Mouse (Mus musculus) heart, adult 9 months (tissue): ENCODE results near the gene Oprl1.

Experiments used
- DNase-seq, 2 experiments: peaks; one replicate each; pipeline ENCODE4 v3.0.0; 2022; ENCODE audit warnings: low spot score in 2 of 2

The Oprl1 gene

DNA sequence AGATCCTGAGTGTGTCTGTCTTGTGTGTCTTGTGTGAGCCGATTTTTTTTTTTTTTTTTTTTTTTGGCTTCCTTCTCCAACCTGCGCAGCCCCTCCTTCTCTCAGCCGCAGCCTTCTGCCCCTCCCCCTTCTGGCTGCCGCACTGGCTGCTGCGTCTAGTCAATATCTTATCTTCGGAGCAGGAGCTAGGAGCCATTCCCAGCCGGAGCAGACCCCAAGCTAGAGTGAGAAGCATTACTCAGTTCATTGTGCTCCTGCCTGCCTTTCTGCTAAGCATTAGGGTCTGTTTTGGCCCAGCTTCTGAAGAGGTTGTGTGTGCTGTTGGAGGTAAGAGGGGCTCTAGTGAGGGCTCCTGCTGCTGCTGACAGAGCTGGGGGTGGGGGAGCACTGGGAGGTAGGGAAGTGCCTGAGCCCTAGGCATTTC is at the start of gene Oprl1:
Gene Oprl1, plus strand, starts transcription at position 114 of the 424 bp plus-strand sequence.
- no peak for DNase-seq

DNA sequence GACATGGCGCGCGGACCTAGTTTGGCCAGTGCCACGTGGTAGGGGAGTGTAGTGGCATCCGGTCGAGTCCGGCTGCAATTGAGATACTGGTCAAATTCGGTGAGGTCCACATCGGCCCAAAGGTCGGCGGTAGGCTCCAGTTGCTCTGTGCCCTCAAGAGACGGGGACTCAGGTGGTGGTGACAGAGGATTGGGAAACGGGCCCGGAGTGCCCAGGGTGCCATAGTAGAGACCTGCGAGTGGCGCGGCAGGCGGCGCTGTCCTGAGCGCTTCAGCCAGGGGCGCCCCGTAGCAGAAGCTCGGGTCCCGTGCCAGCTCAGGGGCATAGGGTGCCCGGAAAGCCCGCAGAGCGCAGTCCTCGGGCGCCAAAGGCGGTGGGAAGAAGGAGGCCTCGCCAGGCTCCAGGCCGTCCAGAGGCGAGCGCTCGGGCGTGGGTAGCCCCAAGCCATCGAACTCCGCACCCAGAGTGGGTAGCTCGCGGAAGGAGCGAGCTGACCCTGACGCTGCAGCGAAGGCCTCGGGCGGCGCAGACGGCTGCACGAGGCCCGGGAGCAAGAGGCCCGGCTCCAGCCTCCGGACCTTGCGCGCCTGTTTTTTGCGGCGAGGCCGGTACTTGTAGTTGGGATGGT is 44.4 kb upstream of the Oprl1 start:
- DNase-seq = no peak

DNA sequence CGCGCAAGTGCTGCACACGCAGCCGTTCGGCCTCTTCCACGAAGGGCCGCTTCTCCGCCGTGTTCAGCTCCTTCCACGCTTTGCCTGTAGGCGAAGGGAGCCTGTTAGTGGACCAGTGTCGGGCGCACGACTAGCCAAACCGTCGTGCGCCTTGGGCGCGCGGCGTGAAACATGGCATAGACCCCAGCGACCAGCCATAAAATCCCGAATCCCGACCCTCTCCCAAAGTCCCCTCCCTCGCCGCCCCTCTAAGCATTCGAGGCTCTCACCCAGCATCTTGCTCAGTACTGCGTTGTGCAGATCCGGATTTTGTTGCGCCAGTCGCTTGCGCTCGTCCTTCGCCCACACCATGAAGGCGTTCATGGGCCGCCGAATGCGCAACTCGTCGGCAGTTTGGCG is 43.9 kb upstream of the Oprl1 start:
- DNase-seq = no peak

DNA sequence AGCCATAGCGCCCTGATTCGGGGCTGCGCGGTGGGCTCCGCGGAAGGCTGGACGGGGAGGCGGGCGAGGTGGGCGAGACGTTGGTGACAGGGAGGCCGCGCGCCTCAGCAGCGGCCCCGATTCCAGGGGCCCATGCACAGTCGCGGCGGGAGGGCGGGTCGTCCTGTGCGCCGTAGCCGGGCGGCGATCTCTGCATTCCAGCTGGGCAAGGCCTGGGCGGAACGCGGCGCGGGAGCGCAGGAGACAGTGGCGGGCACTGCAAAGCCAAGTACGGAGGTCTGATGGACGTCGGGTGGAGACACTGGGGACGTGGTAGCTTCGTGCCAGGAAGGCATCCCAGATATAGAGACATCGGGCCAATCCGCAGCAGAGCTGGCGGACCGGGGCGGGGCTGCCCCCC is 43.5 kb upstream of the Oprl1 start, which contains the start of gene Sox18:
Gene Sox18, minus strand, starts transcription at position 315 of the 400 bp plus-strand sequence.
- peak; percentile 72 to 85 for DNase-seq

DNA sequence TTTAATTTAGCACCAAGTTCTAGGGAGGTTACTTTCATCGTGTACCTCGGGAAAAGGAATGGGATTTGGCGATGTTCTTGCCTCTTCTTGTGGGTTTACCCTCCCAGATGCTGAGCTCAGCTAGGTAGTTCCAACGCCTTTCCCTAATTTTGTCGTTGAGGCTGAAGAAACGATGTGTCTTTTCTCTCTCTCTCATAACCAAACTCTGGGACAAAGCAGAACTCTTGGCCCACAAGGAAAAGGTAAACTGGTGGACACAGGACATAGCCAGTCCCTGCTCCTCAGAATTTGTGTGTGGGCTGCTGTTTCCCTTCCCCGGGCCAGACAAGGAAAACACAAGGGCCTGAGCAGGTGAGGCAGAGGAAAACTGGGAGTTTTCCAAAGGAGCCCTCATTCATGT is 42.8 kb upstream of the Oprl1 start:
- DNase-seq = no peak

DNA sequence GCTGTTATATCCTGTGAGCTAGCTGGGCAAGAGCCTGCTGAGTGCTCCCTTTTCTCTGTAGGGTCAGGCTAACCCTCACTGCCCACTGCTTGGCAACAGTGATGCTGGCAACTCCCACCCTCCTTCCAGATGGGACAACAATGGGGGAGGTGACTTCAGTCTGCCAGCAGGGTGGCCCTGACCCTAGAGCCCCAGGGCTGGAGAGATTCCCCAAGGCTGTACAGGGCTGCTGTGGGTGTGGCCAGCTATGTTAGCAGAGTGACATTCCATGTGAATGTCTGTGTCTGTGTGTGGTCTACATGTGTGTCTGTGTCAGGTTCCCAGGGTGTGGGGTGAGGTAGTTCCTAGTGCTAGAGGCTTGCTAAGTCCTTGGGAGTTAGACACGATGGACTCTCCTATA is 41.3 kb upstream of the Oprl1 start:
- peak in 1 of 2 experiments; percentile 49 for DNase-seq

DNA sequence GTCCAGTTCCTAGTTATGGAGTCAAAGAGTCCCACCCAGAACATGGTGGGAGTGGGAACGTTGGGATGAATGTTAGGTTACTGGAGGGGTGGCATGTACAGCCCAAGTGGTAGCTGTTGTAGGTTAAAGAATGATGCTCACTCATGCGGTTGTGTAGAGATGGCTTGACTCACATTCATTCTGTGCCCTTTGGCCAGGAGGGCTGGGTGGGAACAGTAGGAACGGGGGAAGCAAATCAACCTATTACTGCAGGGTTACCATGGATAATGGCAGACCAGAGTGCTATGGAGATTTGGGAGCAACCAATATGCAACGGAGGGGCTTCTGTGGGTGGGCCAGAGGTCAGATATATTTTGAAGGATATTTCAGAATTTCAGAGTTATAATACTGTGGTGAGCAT is 39.9 kb upstream of the Oprl1 start:
- DNase-seq = no peak

DNA sequence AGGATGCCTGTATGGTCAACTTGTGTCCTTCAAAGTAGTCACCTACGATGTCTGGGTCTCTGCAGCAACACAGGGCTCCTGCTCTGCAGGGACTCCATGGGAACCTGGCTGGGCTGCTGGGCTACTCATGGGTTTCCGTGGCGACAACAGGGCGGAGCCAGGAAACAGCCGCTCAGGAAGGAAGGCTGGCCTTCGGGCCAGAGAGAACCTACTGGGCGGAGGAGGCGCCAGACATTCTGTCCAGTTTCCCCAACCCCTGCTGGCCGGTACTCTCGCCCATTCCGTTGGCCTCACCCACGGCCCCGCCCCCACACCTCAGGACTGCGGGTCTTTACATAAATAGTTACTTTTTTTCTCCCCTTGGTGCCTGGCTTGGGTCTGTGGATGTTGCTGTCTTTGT is 39.4 kb upstream of the Oprl1 start:
- peak; percentile 88 to 93 for DNase-seq

DNA sequence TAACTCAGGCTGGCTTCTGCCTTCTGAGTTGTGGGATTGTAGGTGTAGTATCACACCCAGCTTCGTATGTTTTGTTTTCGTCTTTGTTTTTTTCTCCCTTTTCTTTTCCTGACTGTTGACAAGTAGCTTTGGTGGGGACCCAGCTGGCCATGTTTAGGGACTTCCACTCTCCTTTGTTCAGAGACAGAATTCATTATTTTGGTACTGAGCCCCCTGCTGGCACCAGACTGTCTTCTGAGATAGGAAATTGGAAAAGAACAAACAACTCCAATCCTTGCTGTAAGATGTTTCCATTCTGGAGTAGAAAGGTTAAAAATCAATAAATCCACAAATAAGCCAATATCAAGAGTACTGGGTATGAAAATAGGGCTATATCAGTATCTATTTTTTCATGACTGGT is 38.4 kb upstream of the Oprl1 start:
- DNase-seq = no peak

DNA sequence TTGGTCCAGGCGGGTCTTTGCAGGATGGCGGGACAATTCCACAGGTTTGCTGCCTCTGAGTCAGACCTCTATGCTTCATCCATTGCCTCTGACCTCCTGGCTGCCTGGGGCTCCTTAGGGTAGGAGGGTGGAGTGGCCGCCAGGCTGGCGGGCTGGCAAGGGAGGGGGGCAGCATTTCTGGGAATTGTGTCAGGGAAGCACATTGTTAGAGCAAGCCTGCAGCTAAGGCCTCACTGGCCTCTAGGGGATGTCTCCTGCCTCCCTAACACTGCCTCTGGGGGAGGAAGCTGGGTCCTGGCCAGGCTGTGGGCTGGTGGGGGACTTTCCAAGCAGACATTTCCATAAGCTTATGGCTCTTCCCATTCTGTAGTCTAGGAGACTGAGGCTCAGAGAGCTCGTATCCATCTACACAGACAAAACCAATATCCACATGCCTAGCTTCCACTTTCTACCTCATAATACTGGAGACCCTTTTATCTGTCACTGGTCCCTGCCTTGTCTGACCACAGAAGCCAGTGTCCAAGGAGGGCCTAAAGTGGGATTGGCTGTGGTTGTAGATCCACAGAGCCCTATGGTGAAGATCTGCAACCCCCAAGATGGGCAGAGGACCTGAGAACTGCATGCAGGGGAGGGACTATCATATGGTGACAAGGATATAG is 37.6 kb upstream of the Oprl1 start:
- DNase-seq = peak; percentile 73 to 84

DNA sequence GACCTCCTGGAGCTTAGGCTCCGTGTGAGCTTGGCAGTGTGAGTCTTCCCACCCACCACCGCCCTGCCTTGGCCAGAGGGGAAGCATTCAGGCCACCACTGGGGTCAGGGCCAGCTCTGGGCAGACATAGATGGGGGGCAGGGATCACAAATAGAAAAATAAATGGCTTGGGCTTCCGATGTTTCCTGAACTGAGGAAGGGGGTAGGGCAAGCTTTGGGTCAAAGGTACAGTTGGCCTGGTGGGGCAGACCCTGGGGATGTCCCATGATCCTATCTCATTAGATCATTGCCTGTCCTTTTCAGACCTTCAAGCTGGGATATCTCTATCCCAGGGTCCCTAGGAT is 37.1 kb upstream of the Oprl1 start:
- DNase-seq = peak in 1 of 2 experiments; percentile 56

DNA sequence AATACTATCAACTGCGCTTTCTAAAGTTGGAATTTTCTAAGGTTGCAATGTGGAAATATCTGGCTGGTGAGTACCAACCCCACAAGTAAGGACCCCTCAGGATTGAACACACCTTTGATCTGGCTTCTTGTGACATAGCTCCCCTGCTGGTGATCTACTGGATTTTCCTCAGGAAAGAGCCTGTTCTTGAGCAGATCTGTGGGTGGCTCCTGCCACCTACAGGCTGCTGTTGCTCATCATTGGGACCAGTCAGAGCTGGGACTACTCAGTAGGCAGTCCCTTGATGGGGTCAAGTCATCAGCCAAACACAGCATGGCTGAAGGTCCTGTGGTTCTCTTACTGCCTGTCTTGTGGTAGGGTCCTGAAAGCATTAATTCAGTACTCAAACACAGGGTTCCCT is 36.0 kb upstream of the Oprl1 start:
- peak; percentile 82 to 85 for DNase-seq

DNA sequence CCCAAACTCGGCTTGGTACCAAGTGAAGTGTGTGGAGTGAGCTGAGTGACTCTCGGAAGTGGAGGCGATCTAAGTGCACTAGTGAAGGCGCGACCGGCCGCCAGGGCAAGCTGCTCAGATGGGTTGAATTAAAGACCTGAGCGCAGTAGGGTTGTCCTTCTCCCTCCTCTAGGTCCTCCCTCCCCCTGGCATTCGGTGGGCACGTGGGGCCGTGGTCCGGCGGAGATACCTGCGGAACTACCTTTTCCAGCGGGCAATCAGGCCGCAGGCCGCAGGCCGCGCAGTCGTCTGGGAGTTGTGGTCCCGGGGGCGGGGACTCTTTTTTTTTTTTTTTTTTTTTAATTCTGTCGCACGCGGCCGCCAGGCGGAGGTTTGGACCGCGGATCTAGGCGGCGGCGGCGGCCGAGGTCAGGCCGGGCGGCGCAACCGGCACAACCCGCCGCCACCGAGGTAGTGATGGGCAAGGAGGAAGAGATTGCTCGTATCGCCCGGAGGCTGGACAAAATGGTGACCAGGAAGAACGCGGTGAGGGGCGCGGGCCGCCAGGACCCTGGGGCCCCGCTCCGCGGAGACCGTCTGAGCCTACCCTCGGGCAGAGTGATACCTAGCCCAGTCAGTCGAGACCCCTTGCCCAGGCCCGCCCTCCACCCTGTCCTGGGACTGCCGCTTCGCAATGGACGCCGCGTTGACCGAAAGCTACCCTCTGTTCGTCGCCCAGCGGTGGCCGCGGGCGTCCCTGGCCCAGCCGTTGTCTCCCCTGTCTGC is 34.7 kb upstream of the Oprl1 start, which contains the start of gene Tcea2:
Gene Tcea2, plus strand, starts transcription at position 360 of the 765 bp plus-strand sequence.
- peak; percentile 66 to 72 for DNase-seq

DNA sequence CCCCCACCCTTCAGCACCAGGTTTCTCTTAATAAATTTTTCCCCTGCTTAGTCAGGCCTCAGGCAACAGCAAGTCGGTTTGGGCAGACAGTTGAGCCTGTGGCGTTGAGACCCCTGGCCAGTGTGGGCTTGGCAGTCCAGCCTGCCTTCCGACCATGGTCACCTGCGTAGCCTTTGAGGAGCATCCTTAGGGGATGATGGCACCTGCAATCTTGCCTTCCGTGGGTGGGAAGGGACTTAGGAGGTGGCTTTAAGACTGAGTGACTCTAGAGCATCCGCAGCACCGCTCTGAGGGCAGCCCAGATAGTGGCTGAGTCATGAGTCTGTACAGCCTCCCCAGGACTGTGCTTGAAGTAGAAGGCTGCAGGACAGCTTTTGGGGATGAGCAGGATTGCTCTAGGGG is 34.1 kb upstream of the Oprl1 start:
- no peak for DNase-seq

DNA sequence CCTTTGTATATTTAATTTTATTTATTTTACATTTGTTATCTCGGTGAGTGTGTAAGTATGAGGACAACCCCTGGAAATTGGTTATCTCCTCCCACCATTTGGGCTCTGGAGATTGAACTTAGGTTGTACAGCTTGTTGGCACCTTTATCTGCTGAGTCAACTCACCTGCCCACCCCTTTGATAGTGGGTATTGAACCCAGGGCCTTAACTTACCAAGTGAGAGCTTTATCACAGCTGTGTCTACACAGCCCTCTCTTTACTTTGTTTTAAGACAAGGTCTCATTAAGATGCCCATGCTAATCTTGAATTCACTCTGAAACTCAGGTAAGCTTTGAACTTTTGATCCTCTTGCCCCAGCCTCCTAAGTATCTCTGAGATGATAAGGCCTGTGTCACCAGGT is 32.8 kb upstream of the Oprl1 start:
- DNase-seq = no peak

DNA sequence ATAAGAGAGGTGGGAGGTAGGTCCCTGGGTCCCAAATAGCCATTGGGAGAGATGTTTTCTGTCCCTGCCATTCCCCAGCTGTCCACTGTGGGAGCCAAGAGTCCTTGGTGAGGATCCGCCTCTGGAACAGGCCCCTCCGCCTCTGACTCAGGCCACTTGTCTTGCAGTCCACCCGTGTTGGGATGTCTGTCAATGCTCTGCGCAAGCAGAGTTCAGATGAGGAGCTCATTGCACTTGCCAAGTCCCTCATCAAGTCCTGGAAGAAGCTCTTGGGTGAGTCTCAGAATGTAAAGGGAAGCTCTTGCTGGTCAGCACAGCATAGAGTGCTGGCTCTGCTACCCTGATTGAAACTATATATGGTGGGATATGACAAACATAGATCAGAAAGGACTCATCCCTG is 31.4 kb upstream of the Oprl1 start:
- DNase-seq = no peak

DNA sequence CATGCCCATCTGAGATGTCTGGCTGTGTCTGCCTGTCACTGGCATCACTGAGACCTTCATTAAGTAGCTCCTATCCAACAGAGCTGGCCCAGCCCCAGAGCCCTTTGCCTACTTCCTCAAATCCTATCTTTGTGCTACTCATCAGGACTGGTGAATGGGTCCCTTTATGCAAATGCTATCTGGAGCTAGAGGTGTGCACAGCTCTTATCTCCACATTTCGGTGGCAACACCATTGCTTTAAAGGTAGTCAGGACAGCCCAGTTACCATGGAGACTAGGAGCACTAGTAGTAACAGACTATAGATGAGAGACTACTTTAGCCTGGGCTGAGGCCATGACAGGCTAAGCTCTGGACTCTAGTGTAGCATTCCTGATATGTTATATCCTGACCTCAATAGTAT is 30.1 kb upstream of the Oprl1 start:
- DNase-seq = no peak

DNA sequence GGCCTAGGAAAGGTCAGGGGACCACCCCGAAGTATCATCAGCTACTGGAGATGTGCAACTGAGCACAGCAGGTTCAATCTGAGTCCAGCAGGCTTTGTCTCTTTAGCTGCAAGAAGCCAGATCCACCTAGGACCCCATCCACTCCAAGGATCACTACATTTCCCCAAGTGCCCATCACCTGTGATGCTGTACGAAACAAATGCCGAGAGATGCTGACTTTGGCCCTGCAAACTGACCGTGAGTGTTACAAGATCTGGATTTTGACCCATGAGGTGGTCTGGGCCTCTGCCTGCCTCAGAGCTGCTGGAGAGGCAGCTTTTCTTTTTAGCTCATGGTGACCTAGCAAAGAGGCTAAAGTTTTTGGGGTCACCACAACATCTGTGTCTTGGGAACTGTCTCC is 29.1 kb upstream of the Oprl1 start:
- DNase-seq = no peak

DNA sequence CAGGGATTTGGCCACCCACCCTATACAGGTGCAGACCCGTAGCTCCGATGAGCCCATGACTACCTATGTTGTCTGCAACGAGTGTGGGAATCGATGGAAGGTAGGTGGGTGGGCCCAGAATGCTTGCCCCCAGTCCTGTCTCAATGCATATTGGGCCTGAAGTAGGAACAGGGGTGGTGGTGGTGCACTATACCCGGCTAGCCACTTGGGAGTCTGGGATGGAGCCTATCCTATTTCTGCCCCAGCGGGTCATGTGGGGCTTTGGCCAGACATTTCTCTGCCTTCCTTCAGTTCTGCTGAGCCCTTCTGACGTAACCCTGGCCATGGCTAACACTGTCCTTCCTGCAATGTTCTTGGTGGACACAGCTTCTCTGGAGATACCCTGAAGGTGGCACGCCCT is 27.2 kb upstream of the Oprl1 start:
- no peak for DNase-seq

DNA sequence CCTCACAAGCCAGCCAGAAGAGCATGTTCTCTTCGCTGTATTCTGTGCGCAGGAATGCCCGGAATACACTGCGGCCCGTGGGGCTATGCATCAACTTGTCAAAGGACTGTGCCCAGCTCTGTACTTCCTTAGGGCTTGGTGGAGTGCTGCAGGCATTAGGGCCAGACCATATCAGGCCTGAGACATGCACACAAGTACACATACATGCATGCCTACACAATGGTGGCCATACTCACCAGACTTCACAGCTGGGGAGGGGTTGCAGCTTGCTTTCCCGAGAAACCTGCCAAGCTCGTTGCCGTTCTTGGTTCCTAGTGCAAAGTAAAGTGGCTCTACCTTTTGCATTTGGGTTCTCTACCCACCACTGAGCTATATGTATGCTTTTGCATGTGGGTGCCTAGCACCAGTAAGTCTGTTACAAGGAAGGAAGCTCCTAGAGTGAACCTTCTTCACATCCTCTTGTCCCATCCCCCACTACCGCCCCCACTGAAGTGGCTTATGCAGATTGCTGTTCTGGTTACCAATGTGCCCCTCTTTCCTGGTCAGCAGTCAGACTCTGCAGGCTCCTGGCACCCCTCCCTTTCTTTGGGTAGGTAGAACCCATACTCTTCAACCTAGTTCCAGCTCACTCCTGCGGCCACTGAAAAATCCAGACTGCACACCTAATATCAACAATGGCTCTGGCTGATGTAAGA is 25.2 kb upstream of the Oprl1 start:
- DNase-seq = no peak

DNA sequence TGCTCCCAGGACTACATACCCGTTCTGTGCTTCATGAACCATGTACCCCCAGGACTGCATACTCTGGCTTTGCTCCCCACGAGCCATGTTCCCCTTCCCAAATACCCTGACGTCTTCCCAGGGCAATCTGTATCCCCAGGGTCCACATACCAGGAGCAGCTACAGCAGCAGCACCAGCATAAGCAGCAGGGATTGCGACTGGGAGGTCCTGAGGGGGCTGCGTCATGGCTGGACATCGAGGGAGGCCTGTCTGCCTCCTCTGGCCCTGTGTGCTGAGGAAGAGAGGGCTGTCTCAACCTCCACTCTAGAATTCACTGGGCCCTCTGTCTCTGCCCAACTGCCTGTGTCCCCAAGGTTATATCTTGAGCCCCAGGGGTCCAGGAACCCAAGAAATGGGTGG is 23.7 kb upstream of the Oprl1 start:
- DNase-seq = no peak

DNA sequence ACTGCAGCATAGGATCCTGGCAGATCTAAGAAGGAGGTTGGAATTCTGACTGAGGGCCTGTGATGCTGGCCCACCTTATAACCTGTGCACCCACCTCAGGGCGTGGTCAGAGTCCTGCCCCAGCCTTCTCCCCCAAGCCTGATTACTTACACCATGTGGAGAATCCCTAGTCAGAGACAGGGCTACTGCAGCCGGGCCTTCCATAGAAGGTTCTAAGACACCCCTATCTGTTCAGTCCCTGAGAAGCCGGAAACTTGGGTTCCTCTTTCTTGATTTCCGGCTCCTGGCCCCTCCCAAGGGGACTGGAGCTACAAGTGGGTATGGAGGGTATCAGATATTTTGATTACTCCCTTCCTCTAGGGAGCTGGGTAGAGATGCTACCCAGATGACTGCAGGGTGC is 23.2 kb upstream of the Oprl1 start:
- no peak for DNase-seq
